Comparison of ENCODE assay signal across 9 mouse cellular contexts in genomic region chr5:44831287-44831686, GRCm38 (mm10). TPM values are rescaled to one million over a fixed set of nuclear protein-coding genes. Genes with fewer than 3 reads are reported as not detected.
DNase-seq lines count a peak whose midpoint lies in the region; ATAC-seq lines count a peak whose summit lies in the region.
"Had no signal": no experiment of that assay in that cellular context is flagged by ENCODE, and none has a peak within 500 bp of the region (broad histone marks: within the 10 kb centered on the region; RNA-seq: fewer than 3 reads in every experiment).

No protein-coding gene starts in this region.

- WGBS in midbrain, embryonic 10.5 days, result 63% methylated on average over 5 of the region's 5 CpGs
- 68% methylated on average over 5 of the region's 5 CpGs for WGBS in midbrain, embryonic 13.5 days

- H3K36me3 ChIP-seq in midbrain, embryonic 10.5 days, result no peaks in the 10 kb centered on the region
- H3K36me3 ChIP-seq in midbrain, embryonic 13.5 days, result no peaks in the 10 kb centered on the region

- no peaks in the 10 kb centered on the region for H3K4me1 ChIP-seq in midbrain, embryonic 10.5 days
- H3K4me1 ChIP-seq in midbrain, embryonic 13.5 days (replicated peaks), result no peaks in the 10 kb centered on the region

- no peak overlapping the region for H3K9ac ChIP-seq in midbrain, embryonic 13.5 days (replicated peaks)

- no peak for ATAC-seq in midbrain, embryonic 13.5 days
- peak; percentile 27; the same call in 1 of the 2 replicates for ATAC-seq in megakaryocyte, adult 5-6 weeks (ENCODE audit: poor library complexity, severe bottlenecking)

- H3K27ac ChIP-seq in midbrain, embryonic 10.5 days (replicated peaks), result no peak overlapping the region
- no peak overlapping the region for H3K27ac ChIP-seq in midbrain, embryonic 13.5 days

- H3K27me3 ChIP-seq in midbrain, embryonic 10.5 days (ENCODE audit: low read depth, poor library complexity, severe bottlenecking), result no peaks in the 10 kb centered on the region
- no peaks in the 10 kb centered on the region for H3K27me3 ChIP-seq in midbrain, embryonic 13.5 days

- no peaks in the 10 kb centered on the region for H3K9me3 ChIP-seq in midbrain, embryonic 10.5 days (replicated peaks)
- H3K9me3 ChIP-seq in midbrain, embryonic 13.5 days, result no peaks in the 10 kb centered on the region

- H3K4me3 ChIP-seq in midbrain, embryonic 10.5 days, result no peak overlapping the region
- H3K4me3 ChIP-seq in midbrain, embryonic 13.5 days (replicated peaks), result no peak overlapping the region

- no peak overlapping the region for H3K4me2 ChIP-seq in midbrain, embryonic 13.5 days (replicated peaks)

- peak; percentile 42 to 44 for DNase-seq in cerebellum, postnatal 10 days
- DNase-seq in cerebellum, postnatal 36 days, result no peak
- peak; percentile 17 for DNase-seq in midbrain, embryonic 10.5 days (ENCODE audit: low spot score)
- DNase-seq in adrenal gland, postnatal 14 days, result peak; percentile 70
- peak; percentile 36 for DNase-seq in heart, postnatal 4 days
- no peak for DNase-seq in cerebellum, adult 9-10 months

RNA-seq across cellular contexts. Expression of gene Ldb2, which starts 31.8 kb away (rescaled TPM):
- 13.3 and 16.2 TPM in 2 replicates for polyA plus RNA-seq in midbrain, embryonic 10.5 days (2016; fragmentation: Nextera tagmentation; extraction: Ambion mirVana)
- 33.2 and 34.9 TPM in 2 replicates for polyA plus RNA-seq in midbrain, embryonic 13.5 days (2015; fragmentation: Nextera tagmentation; extraction: Ambion mirVana)
- 31.6 and 33.2 TPM in 2 replicates for total RNA-seq in adrenal gland, postnatal 14 days (2021)
- total RNA-seq in heart, postnatal 4 days (2021), result 10 to 100 TPM; 20.1 to 28.4 TPM
- total RNA-seq in megakaryocyte, adult 5-6 weeks (2015), result not detected in 2 replicates
- total RNA-seq in megakaryocyte, adult 5-6 weeks (2017), result not detected in 2 replicates
- polyA plus RNA-seq: C2C12 had no signal

Comparison
In these comparisons a context has a peak if more than half of its experiments do, and no peak if none do; other contexts are left out.
1. DNase-seq: peak in cerebellum, postnatal 10 days (2 of 2), midbrain, embryonic 10.5 days (single experiment), adrenal gland, postnatal 14 days (single experiment) and heart, postnatal 4 days (single experiment); none in cerebellum, postnatal 36 days (0 of 2) and cerebellum, adult 9-10 months (single experiment).
2. RNA of gene Ldb2, which starts 31.8 kb away (total RNA-seq): 31.6 to 33.2 TPM in adrenal gland, postnatal 14 days and 20.1 to 28.4 TPM in heart, postnatal 4 days; not detected in megakaryocyte, adult 5-6 weeks; every median in the first group is over 10 times any median in the second.